Mouse (Mus musculus) thymus, adult 2 months (tissue): ENCODE measurements around the gene Afg1l.

Experiments
- CTCF ChIP-seq: fragments of 200-500 bp; IDR thresholded peaks from 2 replicates; pipeline ENCODE4 v1.5.1; 2012; ENCODE audit warnings: mild to moderate bottlenecking, control low read depth, low read length, moderate library complexity, borderline replicate concordance; ENCODE audit not compliant: control insufficient read depth, poor library complexity, insufficient read depth; ENCODE audit errors: extremely low read depth
- POLR2A ChIP-seq: fragments of 200-500 bp; IDR thresholded peaks from 2 replicates; pipeline ENCODE4 v1.6.1; 2012; ENCODE audit warnings: mild to moderate bottlenecking, low read length, control low read depth, moderate library complexity; ENCODE audit not compliant: control insufficient read depth, poor library complexity, insufficient read depth; ENCODE audit errors: extremely low read depth

GRCm38 (mm10) chr10:42454266-42454665 is 24.1 kb downstream of the Afg1l start:
- TF ChIP-seq CTCF (no peak), POLR2A (no peak)
